Mouse (Mus musculus) neural tube, embryonic 10.5 days (tissue): Measurements from ENCODE around the gene Robo2.
"Not testable (repeated sequence)": the region's sequence is repeated elsewhere in the genome, so short reads cannot be mapped to it uniquely, and the experiment has no call there.

Experiments used
- DNase-seq: peaks from one replicate; pipeline ENCODE4 v3.0.0-alpha.2; 2017; ENCODE audit warnings: low spot score; ENCODE audit errors: extremely low spot score

Gene Robo2

DNA sequence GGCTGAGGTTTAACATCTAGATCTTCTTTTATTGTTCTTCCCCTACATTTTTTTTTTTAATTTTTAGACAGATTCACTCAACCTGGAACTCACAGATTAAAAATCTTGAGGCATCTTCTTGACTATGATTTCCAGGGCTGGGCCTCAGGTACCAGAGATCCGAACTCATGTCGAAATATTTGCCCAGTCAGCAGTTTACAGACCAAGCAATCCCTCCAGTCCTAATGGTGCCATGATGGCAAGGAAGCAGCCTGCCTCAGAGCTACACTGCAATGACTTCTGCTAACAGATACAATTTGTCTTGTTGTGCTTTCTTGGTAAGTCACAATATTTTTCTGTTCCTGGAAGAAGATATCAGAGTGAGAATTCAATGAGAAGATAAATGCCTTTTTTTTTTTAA is 327.4 kb downstream of the Robo2 start:
- DNase-seq: no peak

DNA sequence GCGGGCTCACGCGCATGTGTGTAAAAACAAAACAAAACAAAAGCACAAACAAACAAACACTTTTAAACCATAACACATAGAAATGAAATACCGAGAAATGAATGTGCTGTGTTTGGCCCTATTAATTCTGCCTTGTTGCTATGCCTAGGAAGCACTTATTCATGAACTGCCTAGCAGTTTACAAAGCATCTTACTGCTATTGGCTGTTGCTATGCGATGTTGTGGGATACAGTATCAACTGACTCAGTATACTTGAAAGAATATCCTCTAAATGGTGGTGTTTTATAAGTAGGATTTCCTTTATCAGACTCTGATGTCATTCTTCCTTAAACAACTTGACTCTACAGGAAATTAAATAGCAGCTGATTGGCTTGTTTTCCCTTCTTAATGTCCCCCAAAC is 339.0 kb downstream of the Robo2 start:
- DNase-seq: no peak

DNA sequence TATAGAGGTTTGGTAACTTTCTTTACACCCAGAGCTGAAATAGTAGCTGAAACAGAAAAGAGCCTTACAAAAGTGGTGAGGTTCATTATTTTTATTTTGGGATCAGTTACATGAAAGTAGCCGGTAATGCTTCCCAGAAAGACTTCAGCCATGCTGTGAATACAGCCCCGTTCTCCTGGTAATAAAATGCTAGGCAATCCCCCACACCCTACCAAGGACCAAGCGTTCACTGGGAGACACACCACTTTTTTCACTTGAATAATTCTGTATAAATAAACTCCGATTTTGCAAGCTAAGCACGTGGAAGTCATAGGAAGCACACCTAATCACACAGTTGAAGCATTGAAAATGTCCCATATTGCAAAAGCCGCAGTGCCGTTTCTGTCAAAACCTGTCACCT is 341.0 kb downstream of the Robo2 start:
- no peak for DNase-seq

DNA sequence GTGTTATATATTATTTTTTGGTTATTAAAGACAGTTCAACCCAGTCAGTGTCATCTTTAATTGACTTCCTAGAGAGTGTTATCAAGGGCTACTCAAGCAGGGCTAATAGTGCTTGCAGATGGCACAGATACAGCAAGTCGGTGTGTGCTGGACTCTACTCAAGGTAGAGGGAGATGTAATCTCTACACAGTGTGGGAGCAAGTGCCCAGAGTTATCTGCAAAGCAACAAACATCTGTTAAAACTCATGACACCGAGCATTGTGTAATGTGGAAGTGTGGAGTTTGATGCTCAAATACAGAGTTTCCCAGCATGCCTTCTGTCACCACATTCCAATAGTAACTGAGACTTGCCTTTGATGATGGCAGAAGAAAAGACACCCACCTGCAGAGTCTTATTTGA is 345.7 kb downstream of the Robo2 start:
- no peak for DNase-seq

DNA sequence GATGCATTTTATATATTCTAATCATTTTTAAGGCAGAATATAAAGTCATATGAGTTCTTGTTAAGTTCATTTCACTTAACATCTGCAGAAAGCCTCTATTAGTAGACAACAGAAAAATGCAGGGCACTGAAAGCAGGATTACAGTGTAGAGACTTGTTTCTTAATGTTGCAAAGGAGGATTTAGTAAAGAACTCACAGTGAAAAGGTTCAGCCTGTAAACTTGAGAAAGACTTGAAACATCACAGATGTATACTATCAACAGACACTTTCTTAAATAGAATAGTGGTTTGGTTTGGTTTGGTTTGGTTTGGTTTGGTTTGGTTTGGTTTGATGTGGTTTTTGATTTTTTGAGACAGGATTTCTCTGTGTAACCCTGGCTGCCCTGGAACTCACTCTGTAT is 349.7 kb downstream of the Robo2 start:
- DNase-seq: no peak

DNA sequence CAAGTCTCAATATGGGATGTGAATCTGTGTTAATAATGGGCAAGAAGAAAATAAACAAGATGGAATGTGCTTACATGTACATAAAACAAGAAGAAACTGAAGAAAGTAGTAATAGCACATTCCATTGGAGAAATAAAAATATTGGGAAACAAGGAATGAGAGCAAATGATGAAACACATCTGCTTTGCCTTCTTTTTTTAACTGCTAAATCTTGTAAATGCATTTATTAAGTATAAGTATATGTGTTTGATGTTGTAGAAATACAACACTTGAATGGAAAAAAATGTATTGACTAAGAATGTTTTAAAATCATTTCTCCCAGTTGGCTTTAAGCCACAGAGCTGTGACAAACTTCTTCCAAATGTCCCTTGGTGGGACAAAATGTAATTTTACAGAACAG is 350.1 kb downstream of the Robo2 start:
- no peak for DNase-seq

DNA sequence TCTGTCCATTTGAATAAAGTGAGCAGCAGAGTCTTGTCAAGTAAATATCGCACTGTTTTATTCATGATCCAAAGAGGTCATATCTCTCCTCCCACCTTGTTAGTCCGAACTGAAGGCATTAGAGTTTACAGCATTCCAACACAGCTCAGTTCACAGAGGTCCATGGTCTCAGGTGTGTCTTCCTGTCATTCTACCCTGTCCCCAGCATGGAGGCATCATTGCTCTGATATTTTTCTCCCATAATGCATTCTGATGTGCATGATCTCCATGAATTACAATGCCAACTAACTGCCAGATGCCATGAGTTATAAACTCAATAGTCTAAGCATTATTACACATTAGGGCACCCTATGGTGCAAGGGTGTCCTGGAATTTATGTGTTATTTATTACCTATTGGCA is 354.7 kb downstream of the Robo2 start:
- DNase-seq: no peak

DNA sequence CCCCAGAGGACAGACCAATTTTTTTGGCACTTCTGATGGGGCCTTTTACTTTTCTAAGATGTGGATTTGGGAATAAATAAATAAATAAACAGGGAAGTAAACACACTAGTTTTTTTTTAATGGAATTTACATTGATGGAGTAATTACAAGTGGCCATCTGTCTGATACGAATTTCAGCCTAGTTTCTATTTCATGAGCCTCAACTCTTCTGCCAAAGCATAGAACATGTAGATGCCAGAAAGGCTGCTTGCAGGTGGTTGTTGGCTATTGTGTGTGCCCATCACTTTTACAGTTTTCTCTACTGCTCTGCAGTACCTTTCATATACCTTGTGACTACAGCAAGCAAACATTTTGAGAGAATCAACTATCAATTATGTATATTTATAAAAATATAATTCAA is 355.4 kb downstream of the Robo2 start:
- no peak for DNase-seq

DNA sequence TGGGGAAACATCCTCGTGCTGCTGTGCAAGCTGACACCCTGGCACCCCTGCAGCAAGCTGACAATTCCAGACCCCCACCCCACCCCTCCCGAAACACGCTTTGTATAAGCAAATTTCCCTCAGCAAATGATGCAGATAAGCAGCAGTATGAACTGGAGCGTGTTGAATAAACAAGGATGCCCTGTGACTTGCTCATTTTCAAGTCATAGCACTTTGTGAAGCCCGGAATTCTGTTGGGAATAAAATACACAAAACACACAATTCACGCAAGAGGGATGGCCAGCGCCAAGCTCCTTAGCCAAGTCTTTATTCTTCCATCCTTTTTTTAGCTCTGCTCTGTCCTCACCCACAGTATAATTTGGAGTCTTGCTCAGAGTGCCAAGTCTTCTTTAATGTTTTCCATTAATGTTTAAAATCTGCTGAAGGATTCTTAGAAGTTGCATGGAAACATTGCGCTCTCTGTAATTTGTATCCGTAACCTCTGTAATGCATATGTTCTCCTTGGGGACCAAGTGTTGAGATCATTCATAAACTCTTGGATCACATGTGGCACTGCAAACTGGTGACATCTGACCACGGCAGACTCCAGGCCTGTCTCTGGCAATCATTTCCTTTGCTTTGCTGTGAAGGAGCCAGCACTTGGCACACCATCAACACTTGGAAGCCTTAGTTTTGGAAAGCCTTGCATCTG is 356.4 kb downstream of the Robo2 start:
- no peak for DNase-seq

DNA sequence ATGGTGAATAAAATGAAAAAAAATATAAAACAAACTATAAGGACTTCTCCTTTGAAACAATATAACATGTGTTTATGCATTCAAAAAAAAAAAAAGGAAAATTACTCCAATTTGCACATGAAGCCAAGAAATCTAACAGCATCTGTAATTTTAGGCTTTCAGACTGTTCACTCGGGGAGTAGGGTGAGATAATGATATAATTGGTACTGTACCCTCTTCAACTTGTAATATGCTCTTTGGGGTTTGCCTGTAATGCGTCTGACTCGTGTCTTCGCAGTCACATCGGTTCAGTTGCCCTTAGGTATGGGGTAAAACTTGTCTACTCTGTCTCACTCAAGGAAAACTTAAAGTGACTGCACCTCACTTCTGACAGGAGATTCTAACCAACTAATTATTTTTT is 362.2 kb downstream of the Robo2 start:
- DNase-seq: no peak

DNA sequence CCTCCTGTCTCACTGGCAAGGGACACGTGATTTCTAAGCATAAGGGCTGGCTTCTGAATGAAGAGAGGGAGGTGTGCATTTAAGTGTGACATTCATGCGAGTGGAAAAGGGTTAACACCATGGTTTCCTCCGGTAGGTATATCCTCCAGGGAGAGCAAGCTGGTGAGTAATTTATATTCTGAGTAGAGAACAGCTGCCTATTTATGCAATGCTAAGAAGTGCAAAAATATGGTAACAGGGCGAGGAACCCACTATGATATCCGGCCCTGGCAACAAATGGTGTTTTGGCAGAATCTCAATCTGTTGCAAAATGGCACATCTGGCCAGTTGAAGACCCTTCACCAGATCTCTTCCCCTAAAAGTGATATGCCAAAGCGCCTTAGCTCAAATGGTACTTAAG is 362.6 kb downstream of the Robo2 start:
- no peak for DNase-seq

DNA sequence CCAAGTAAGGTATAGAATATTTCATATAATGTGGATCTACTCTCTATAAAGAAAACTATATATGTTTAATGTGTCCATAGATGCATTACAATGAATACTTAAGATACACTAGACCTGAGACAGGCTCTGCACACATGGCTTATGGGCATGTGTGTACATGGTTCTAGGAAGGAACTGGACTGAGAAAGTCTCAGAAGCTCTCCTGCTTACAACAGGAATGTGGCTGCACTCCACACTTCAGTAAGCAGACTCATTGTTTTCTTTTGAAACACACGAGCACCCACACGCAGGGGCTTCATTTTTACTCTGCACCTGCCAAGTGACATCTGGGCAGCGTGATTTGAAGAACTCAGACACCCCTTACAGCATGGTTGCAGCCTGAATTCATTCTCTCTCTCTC is 364.4 kb downstream of the Robo2 start:
- no peak for DNase-seq

DNA sequence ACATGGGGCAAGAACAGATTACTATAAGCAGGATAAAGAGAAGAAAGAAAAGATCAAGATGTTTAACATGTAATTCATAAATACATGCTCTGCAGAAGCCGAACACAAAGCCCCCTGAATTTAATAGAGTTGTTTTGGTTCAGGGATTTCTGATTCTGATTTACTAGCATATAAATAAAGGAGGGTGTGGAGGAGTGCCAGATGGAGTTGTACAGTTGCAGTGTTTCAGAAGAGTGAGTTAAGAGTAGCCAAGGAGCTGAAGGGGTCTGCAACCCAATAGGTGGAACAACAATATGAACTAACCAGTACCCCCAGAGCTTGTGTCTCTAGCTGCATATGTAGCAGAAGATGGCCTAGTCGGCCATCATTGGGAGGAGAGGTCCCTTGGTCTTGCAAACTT is 370.8 kb downstream of the Robo2 start:
- DNase-seq: not testable (repeated sequence)

DNA sequence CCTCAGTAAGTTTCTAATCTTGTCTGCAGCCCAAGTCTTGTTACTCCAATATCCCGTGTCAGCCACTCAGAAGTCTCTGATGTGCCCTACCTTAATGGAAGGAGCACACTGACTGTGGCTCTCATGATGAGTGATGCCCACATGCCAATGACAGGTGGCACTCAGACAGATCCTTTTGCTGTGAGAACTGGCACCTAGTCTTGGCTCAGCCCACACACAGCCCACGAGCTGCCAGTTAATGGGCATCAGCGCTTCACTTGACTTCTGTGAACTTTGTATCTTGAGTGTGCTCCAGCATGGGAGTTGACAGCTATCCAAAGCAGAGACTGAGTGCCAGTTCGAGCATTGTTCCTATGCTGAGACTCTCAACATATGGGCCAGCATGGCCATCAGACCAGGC is 383.8 kb downstream of the Robo2 start:
- DNase-seq: no peak

DNA sequence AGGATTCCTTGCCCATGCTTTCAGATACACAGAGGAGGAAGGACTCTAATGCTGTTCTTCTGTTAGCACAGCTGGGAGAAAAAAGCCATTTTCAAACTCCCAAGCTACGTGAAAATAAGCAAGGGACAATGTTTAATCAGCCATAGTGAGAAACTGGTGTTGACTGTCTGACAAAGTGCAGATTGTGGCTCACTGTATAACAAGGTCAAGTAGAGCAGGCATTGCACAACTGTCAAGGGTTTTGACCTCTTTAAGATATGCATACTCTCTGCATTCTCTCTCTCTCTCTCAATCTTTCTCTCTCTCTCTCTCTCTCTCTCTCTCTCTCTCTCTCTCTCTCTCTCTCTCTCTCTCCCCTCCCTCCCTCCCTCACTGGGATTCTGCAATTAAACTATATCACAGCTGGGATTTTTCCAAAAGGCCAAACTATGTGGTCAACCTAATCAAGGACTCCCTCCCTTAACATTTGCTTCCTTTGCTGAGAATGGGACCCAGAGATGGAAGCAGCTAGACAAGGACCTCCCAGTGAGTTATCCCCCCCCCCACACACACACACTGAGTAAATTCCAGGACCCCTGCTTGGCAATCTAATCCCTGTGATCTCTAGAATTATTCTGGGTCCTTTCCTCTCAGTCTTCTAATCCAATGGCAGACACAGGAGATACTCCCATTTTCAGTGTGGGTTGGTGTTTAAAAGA is 389.2 kb downstream of the Robo2 start:
- no peak for DNase-seq

DNA sequence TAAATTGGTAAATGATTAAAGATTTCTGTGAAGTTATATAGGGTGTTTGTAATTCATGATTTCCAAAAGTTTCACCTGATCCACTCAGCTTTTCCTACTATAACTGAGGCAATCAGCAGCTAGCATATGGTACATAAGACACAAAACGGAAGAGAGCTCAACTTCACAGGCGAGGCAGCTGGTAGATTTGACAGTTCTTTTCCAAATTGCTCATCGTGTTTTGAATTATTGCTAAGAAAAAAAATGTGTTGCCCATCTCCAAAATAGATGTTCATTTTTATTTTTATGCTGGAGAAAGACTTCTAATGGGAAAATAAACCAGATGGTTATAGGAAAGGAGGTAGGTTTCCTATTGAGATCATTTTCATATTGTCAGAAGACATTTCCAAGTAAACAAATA is 405.9 kb downstream of the Robo2 start:
- DNase-seq: no peak

DNA sequence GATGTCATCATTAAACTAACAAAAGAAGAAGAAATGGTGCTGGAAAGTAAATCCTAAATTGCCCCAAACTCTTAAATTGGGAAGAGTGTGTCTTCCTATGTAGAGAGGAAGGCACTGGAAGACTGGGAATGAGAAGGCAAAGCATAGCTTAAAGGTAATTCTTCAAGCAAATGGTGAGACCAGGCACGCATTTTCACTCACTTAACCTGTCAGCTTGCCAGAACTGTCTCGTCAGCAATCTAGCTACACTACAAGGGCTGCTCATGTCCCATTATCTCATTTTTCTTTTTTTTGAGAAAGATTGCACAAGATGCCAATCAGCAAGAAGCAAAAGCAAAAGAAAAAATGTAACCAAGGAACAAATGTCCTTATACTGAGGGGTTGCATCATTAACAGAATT is 410.3 kb downstream of the Robo2 start:
- DNase-seq: no peak

DNA sequence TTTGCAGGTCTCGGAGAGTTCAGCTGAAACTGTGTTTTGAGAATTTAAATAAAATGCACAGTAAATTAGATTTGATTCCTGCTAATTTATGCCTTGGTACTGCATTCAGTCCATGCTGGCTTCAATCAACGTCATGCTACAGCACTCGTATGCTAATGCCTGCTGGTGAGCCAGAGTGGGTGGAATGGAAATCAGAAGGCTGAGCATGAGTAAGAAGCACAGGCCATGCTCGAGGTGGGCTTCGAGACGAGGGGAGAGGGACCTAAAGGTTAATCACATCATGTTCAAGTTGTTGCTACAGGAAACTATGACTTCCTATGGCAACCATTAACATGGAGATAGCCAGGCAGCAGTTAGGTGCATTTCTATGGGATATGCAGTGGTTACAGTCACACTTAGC is 420.4 kb downstream of the Robo2 start:
- no peak for DNase-seq

DNA sequence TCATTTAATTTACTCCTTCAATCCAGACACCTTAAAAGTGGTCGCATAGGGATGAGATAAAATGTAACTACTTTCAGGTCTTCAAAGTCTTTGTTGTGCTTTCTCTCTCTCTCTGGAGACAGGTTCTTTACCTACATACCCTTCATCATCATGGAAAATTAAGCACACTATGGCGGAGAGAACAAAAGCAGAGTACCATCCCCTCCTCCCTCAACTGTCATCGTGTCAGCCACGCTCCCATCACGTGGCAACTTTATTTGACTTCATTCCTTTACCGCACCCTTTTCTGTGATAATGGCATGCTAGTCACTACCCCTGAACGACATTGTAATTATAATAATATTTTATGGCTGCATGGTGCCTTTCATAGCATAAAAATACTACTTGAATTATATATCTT is 442.1 kb downstream of the Robo2 start:
- no peak for DNase-seq

DNA sequence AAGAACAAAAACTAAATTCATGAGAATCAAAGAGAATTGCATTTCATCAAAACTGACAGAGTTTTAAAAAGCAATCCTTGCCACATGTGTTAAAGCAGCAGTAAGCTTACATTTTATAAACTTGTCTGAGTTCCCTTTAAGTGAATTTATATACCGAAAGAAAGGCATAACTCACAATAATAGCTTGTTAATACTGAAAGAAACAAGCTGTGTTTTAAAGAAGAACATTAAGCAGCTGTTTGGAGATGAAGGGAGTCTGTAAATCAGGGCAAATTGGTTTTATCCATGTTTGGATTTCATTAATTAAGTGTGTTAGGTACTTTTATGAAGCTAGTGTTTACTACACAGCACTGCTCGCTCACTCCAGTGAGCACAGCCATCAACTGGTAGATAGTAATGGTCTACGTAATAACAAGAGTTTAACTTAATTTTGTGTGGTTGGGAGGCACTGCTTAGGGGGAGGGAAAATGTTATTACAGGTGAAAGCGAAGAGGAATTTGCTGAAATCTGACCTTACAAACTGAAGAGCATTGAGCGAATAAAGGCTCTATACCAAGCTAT is 447.2 kb downstream of the Robo2 start:
- no peak for DNase-seq

DNA sequence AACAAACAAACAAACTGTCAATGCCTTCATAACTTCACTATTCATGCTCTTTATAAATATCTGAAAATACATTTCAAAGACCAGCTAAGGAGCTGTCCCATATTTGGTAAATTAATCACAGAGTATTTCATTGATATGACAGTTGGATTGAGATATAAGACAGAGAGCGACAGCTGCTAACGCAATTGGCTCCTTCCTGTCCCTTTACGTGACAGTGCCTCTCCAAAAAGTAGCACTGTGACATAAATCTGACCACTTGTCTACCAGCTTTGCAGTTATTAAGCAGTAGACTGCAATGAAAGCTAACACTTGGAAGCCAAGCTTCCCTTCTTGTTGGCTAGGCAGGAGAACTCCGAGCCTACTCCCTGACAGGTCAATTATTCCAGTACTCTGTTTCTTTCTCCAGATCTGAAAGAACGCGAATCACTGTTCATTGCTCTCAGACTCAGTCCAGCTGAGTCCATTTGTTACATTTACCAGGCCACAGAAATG is 452.1 kb downstream of the Robo2 start:
- DNase-seq: no peak

DNA sequence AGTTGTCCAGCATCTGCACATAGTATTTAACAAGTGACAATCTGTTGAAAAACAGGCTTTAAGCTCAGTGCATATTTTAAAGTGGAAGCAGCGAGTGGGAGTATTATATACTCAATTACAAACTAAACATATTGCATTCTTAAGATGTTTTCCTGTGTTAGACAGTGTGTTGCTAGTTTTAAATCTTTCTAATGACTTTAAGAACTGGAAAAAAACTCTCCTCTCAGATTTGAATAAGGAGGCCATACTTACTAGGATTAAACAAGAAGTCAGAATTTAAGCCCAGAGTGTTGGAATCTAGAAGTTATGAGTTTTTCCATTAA is 453.1 kb downstream of the Robo2 start:
- no peak for DNase-seq
